Mouse (Mus musculus) MEL-GATA-1-ER (cell line): ENCODE results near the gene Crybb1.

Experiments
- DNase-seq: peaks from one replicate; pipeline ENCODE4 v3.0.0-alpha.2; 2012; ENCODE audit warnings: low read depth; ENCODE audit errors: extremely low read depth

The Crybb1 gene

DNA sequence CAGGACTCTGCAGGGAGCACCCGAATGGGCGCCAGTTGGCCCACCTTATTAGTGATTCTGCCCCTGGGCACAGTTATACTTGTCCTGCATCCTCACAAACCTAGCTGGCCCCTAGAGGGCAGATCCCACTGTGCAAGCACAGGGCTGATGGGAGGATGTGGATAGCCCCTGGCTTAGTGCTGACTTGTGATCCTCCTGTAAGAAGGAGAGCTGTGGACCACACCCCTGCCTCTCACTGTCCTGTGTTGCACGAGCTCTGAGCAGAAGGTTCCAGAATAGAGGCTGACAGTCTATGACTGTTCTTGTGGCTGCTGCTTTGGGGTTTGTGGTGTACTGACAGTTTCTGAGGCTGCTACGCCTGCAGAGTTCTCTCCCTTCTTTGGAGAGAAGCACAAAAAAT lies 46.1 kb downstream of the Crybb1 start:
- no peak for DNase-seq

- DNase-seq, result no peak
Measured at GRCm38 (mm10) chr5:112302310-112302709, 46.7 kb downstream of the Crybb1 start.

- no peak for DNase-seq
Measured at GRCm38 (mm10) chr5:112305842-112306241, 50.2 kb downstream of the Crybb1 start.

- no peak for DNase-seq
Measured at GRCm38 (mm10) chr5:112313222-112313885, 57.7 kb downstream of the Crybb1 start.

DNA sequence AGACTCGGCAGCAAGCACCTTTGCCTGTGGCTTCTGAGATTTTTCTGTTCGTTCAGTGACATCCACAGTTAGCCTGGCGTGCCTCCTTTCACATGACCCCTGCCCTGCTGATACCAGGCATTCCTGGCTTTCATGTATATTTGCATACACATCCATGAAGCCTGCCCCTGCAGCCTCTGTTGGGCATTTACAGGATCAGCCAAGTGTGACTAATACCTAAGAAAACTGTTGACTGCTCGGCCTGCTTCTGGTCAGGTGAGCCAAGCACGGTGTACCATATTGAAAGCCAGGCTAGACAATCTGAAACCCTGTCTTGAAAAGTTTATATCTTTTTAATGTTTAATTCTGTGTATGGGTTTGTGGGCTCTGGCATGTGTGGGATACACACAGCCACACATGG lies 60.9 kb downstream of the Crybb1 start:
- DNase-seq, result no peak

- no peak for DNase-seq
Measured at GRCm38 (mm10) chr5:112317328-112317727, 61.7 kb downstream of the Crybb1 start.
